22 mouse cellular contexts compared by ENCODE assay signal in genomic region chr15:86424971-86425370, GRCm38 (mm10).
DNase-seq lines count a peak whose midpoint lies in the region; ATAC-seq and TF ChIP-seq lines count a peak whose summit lies in the region.
"Had no signal": no experiment of that assay in that cellular context is flagged by ENCODE, and none has a peak within 500 bp of the region (broad histone marks: within the 10 kb centered on the region; RNA-seq: fewer than 3 reads in every experiment).

No protein-coding gene starts in this region.

- H3K4me3 ChIP-seq in cerebellum, adult 2 months (replicated peaks; ENCODE audit: insufficient read depth, low read depth, low read length) = no peak overlapping the region
- H3K4me3 ChIP-seq in heart, embryonic 13.5 days = no peak overlapping the region
- no peak overlapping the region for H3K4me3 ChIP-seq in liver, embryonic 12.5 days
- no peak overlapping the region for H3K4me3 ChIP-seq in midbrain, embryonic 11.5 days (ENCODE audit: low read depth, low read length)
- no peak overlapping the region for H3K4me3 ChIP-seq in midbrain, embryonic 16.5 days (ENCODE audit: low read depth, low read length)
- H3K4me3 ChIP-seq: embryonic facial prominence, embryonic 13.5 days; forebrain, embryonic 12.5 days; heart, embryonic 15.5 days; hindbrain, embryonic 12.5 days had no signal

- ATAC-seq in cerebellum, adult (ENCODE audit: insufficient number of reproducible peaks, low FRiP score, low TSS enrichment) = peak; percentile 10; the same call in 1 of the 2 replicates
- ATAC-seq in heart, embryonic 13.5 days (ENCODE audit: extremely low read depth, insufficient number of reproducible peaks, low FRiP score, low TSS enrichment) = no peak
- no peak for ATAC-seq in liver, embryonic 12.5 days
- ATAC-seq in midbrain, embryonic 11.5 days (ENCODE audit: low FRiP score) = no peak
- no peak for ATAC-seq in midbrain, embryonic 16.5 days
- ATAC-seq: CD4-positive, CD25-positive, alpha-beta regulatory T cell, adult 4 months; forebrain, embryonic 16.5 days; hindbrain, postnatal 0 days had no signal

- no peak overlapping the region for H3K27ac ChIP-seq in cerebellum, adult 2 months (ENCODE audit: insufficient read depth, low read length)
- no peak overlapping the region for H3K27ac ChIP-seq in heart, embryonic 13.5 days (replicated peaks)
- H3K27ac ChIP-seq in liver, embryonic 12.5 days = peak overlapping the region; percentile 64; the same call in 1 of the 2 replicates
- H3K27ac ChIP-seq in midbrain, embryonic 11.5 days (ENCODE audit: low read depth, low read length) = peak overlapping the region; percentile 20; the same call in 1 of the 2 replicates
- no peak overlapping the region for H3K27ac ChIP-seq in midbrain, embryonic 16.5 days (ENCODE audit: low read length)
- H3K27ac ChIP-seq: embryonic facial prominence, embryonic 13.5 days; forebrain, embryonic 12.5 days; heart, embryonic 15.5 days; hindbrain, embryonic 12.5 days; hindbrain, postnatal 0 days had no signal

- no peaks in the 10 kb centered on the region for H3K9me3 ChIP-seq in heart, embryonic 13.5 days
- no peaks in the 10 kb centered on the region for H3K9me3 ChIP-seq in liver, embryonic 12.5 days (replicated peaks)
- no peaks in the 10 kb centered on the region for H3K9me3 ChIP-seq in midbrain, embryonic 11.5 days (ENCODE audit: control insufficient read depth, low read length)
- no peaks in the 10 kb centered on the region for H3K9me3 ChIP-seq in midbrain, embryonic 16.5 days (replicated peaks; ENCODE audit: control insufficient read depth, low read length, poor library complexity, severe bottlenecking)
- H3K9me3 ChIP-seq: embryonic facial prominence, embryonic 13.5 days; forebrain, embryonic 12.5 days; G1E; heart, embryonic 15.5 days; hindbrain, embryonic 12.5 days had no signal

- no peak for DNase-seq in cerebellum, adult 2 months
- DNase-seq in heart, adult 18-20 months = no peak
- DNase-seq in liver = no peak
- DNase-seq in midbrain, embryonic 11.5 days (ENCODE audit: low spot score, missing footprints) = no peak
- DNase-seq: adrenal gland, postnatal 10 days; B cell, adult 2 months; cerebellum, adult 11-12 months; cerebellum, adult 9-11 months; cerebellum, postnatal 36 days; gastrocnemius, postnatal 10 days had no signal

- no peak overlapping the region for H3K9ac ChIP-seq in heart, embryonic 13.5 days
- H3K9ac ChIP-seq in liver, embryonic 12.5 days = no peak overlapping the region
- no peak overlapping the region for H3K9ac ChIP-seq in midbrain, embryonic 11.5 days (ENCODE audit: low read length)
- no peak overlapping the region for H3K9ac ChIP-seq in midbrain, embryonic 16.5 days (ENCODE audit: low read depth, low read length)
- H3K9ac ChIP-seq: embryonic facial prominence, embryonic 13.5 days; forebrain, embryonic 12.5 days; heart, embryonic 15.5 days; hindbrain, embryonic 12.5 days had no signal

- H3K4me2 ChIP-seq in heart, embryonic 13.5 days = 0 out of 2 replicates have a peak overlapping the region, but pooled peaks have one; percentile 11
- no peak overlapping the region for H3K4me2 ChIP-seq in liver, embryonic 12.5 days
- H3K4me2 ChIP-seq in midbrain, embryonic 11.5 days = no peak overlapping the region
- no peak overlapping the region for H3K4me2 ChIP-seq in midbrain, embryonic 16.5 days (ENCODE audit: low read length)
- H3K4me2 ChIP-seq: embryonic facial prominence, embryonic 13.5 days; forebrain, embryonic 12.5 days; heart, embryonic 15.5 days; hindbrain, embryonic 12.5 days had no signal

- no peak for TF ChIP-seq POLR2A in cerebellum, adult 2 months (IDR thresholded peaks at IDR 0.05; ENCODE audit: borderline replicate concordance, insufficient read depth, low read length)

- no peaks in the 10 kb centered on the region for H3K27me3 ChIP-seq in cerebellum, adult 2 months (ENCODE audit: control insufficient read depth, insufficient read depth, low read length)
- peaks cover 75% of the 10 kb centered on the region for H3K27me3 ChIP-seq in heart, embryonic 13.5 days (replicated peaks)
- H3K27me3 ChIP-seq in liver, embryonic 12.5 days (replicated peaks) = no peaks in the 10 kb centered on the region
- H3K27me3 ChIP-seq in midbrain, embryonic 11.5 days (ENCODE audit: control insufficient read depth, insufficient read depth, low read length) = no peaks in the 10 kb centered on the region
- no peaks in the 10 kb centered on the region; the same call in 1 of the 2 replicates for H3K27me3 ChIP-seq in midbrain, embryonic 16.5 days (ENCODE audit: control insufficient read depth, insufficient read depth, low read depth, low read length)
- H3K27me3 ChIP-seq: embryonic facial prominence, embryonic 13.5 days; hindbrain, embryonic 12.5 days had no signal

- no peak for TF ChIP-seq CTCF in cerebellum, adult 2 months (IDR thresholded peaks at IDR 0.05; ENCODE audit: borderline replicate concordance, insufficient read depth, low read depth, low read length)

- 77% methylated on average over 8 of the region's 8 CpGs for WGBS in cerebellum, adult 2 months
- 32% methylated on average over 8 of the region's 8 CpGs for WGBS in heart, embryonic 13.5 days
- 54% methylated on average over 8 of the region's 8 CpGs for WGBS in liver, embryonic 12.5 days (ENCODE audit: insufficient replicate concordance)
- WGBS in midbrain, embryonic 11.5 days = 53% methylated on average over 8 of the region's 8 CpGs
- WGBS in midbrain, embryonic 16.5 days = 54% methylated on average over 8 of the region's 8 CpGs

- H3K36me3 ChIP-seq in heart, embryonic 13.5 days = no peaks in the 10 kb centered on the region
- H3K36me3 ChIP-seq in liver, embryonic 12.5 days = no peaks in the 10 kb centered on the region
- no peaks in the 10 kb centered on the region for H3K36me3 ChIP-seq in midbrain, embryonic 11.5 days (ENCODE audit: control insufficient read depth, insufficient read depth, low read length)
- H3K36me3 ChIP-seq in midbrain, embryonic 16.5 days (ENCODE audit: control insufficient read depth, insufficient read depth, low read length) = no peaks in the 10 kb centered on the region
- H3K36me3 ChIP-seq: embryonic facial prominence, embryonic 13.5 days; forebrain, embryonic 12.5 days; heart, embryonic 15.5 days; hindbrain, embryonic 12.5 days had no signal

- H3K4me1 ChIP-seq in cerebellum, adult 2 months (ENCODE audit: control insufficient read depth, insufficient read depth, low read length) = peaks cover 5% of the 10 kb centered on the region; the same call in 1 of the 2 replicates
- peaks cover 54% of the 10 kb centered on the region for H3K4me1 ChIP-seq in heart, embryonic 13.5 days
- peaks cover 40% of the 10 kb centered on the region for H3K4me1 ChIP-seq in liver, embryonic 12.5 days
- peaks cover 17% of the 10 kb centered on the region for H3K4me1 ChIP-seq in midbrain, embryonic 11.5 days (ENCODE audit: control insufficient read depth, insufficient read depth, low read length)
- H3K4me1 ChIP-seq in midbrain, embryonic 16.5 days (ENCODE audit: control insufficient read depth, insufficient read depth, low read length) = peaks cover 8% of the 10 kb centered on the region; the same call in 1 of the 2 replicates
- H3K4me1 ChIP-seq: embryonic facial prominence, embryonic 13.5 days had no signal

Comparison
In these comparisons a context has a peak if more than half of its experiments do, and no peak if none do; other contexts are left out.
1. H3K27ac ChIP-seq: peak in liver, embryonic 12.5 days (single experiment) and midbrain, embryonic 11.5 days (single experiment); none in cerebellum, adult 2 months (single experiment), heart, embryonic 13.5 days (single experiment) and midbrain, embryonic 16.5 days (single experiment).